Mouse (Mus musculus) ES-Bruce4 (cell line): ENCODE results near the gene B3gnt4. TPM values are rescaled to one million over a fixed set of nuclear protein-coding genes. Genes with fewer than 3 reads are reported as not detected.

ENCODE experiments used
- H3K27ac ChIP-seq: 2 replicates; pipeline ENCODE4 v1.5.1; 2012; ENCODE audit warnings: low read length, inconsistent platforms; ENCODE audit not compliant: insufficient read depth
- H3K27me3 ChIP-seq: 2 replicates; pipeline ENCODE4 v1.6.1; 2012; ENCODE audit warnings: mild to moderate bottlenecking, low read length, inconsistent platforms; ENCODE audit not compliant: control insufficient read depth, poor library complexity, insufficient read depth, severe bottlenecking
- H3K36me3 ChIP-seq: 2 replicates; pipeline ENCODE4 v1.6.1; 2012; ENCODE audit warnings: inconsistent platforms, mild to moderate bottlenecking, low read length, moderate library complexity; ENCODE audit not compliant: control insufficient read depth, poor library complexity, insufficient read depth, severe bottlenecking
- H3K4me1 ChIP-seq: one replicate; pipeline ENCODE4 v1.8.1; 2011; ENCODE audit warnings: low read length; ENCODE audit not compliant: control insufficient read depth, insufficient read depth
- H3K4me3 ChIP-seq: 2 replicates; pipeline ENCODE4 v1.5.1; 2011; ENCODE audit warnings: low read depth, mild to moderate bottlenecking, low read length
- H3K9ac ChIP-seq: 2 replicates; pipeline ENCODE4 v1.6.1; 2012; ENCODE audit warnings: low read depth, mild to moderate bottlenecking, inconsistent platforms; ENCODE audit not compliant: poor library complexity, severe bottlenecking
- H3K9me3 ChIP-seq: replicated peaks from 2 replicates; pipeline ENCODE4 v1.6.1; 2012; ENCODE audit warnings: mild to moderate bottlenecking, low read length, inconsistent platforms; ENCODE audit not compliant: control insufficient read depth, poor library complexity, insufficient read depth, severe bottlenecking
- CTCF ChIP-seq: IDR thresholded peaks from one replicate; pipeline ENCODE4 v1.8.1; 2011; ENCODE audit warnings: low read depth, low read length
- EP300 ChIP-seq: IDR thresholded peaks from 2 replicates; pipeline ENCODE4 v1.6.1; 2011; ENCODE audit warnings: low read depth, low read length; ENCODE audit not compliant: insufficient read depth
- POLR2A ChIP-seq: IDR thresholded peaks from one replicate; pipeline ENCODE4 v1.8.1; 2011; ENCODE audit warnings: low read length; ENCODE audit not compliant: insufficient read depth
- polyA plus RNA-seq: library from polyadenylated mRNA; stranded (reverse); fragments of >200 nt; gene quantifications from 2 replicates; pipeline ENCODE4 v1.2.4, GENCODE M21; 2011; ENCODE audit warnings: low read depth; ENCODE audit not compliant: missing spikeins, insufficient read depth, insufficient read length

B3gnt4 gene
- 0.85 and 1.7 TPM in 2 replicates for polyA plus RNA-seq

DNA sequence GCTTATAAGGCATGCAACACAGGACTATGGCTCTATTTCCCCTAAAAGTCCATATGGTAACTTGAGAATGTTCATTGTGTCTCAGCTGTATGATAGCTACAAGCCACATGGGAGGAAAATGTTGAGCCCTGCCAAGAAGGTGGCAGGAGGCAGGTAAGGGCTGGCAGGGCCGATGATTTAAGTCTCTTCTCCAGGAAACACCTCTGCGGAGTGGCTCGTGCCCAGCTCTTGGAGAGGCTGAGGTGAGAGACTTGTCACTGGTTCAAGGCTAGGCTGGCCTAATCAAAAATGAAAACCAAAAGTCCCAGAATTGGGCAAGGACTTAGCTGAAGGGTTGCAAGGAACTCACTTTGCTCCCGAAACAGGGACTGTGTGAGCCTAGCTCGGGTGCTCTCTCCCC is at the start of gene B3gnt4:
TSS of gene B3gnt4 (plus strand) at position 301 of the 400 bp plus-strand sequence.
- H3K4me3 ChIP-seq, result no peak within 1 kb of the TSS
- TF ChIP-seq EP300 (no peak), CTCF (no peak), POLR2A (no peak)
- peaks cover 7% of the 10 kb centered on the region for H3K4me1 ChIP-seq
- no peak within 1 kb of the TSS for H3K27ac ChIP-seq
- H3K9me3 ChIP-seq, result no peaks in the 10 kb centered on the region
- no peaks in the 10 kb centered on the region for H3K27me3 ChIP-seq
- H3K9ac ChIP-seq, result no peak within 1 kb of the TSS
- H3K36me3 ChIP-seq, result peaks cover under 1% of the 10 kb centered on the region; the same call in 1 of the 2 replicates

DNA sequence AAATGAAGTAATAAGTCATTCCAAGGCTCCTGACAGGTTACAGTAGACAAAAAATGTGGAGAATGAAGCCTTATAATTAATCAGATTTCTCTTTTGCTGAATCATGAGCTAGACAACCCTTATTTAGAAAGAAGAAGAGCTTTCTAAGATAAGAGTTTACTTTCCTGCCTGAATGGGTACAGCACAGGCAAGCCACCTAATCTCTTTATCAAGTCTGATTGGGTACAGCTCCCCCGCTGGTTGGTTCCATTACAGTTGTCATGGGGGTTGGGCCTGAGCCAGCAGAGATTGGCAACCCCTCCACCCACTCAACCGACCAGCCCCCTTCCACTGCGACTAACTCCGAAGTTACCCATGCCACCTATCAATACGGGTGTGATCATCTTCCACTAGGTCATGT is 48.8 kb upstream of the B3gnt4 start:
- Histone ChIP-seq H3K9me3 (no peaks in the 10 kb centered on the region), H3K9ac (no peak overlapping the region), H3K27me3 (no peaks in the 10 kb centered on the region), H3K4me3 (no peak overlapping the region), H3K36me3 (no peaks in the 10 kb centered on the region), H3K4me1 (no peaks in the 10 kb centered on the region), H3K27ac (no peak overlapping the region)
- TF ChIP-seq POLR2A (no peak), CTCF (no peak), EP300 (no peak)

DNA sequence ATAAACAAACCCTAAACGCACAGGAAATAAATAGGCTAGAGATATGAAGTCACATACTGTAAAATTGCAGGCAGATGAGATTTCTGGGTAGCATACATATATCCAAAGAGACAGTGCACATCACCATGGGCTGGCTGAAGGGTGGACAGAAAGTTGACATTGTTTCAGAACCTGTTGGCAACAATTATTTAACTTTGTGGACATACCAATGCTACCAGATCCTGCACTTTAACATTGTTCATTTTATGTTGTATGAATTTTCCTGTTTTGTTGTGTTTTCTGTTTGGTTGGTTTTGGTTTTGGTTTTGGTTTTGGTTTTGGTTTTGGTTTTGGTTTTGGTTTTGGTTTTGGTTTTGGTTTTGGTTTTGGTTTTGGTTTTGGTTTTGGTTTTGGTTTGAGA is 45.6 kb upstream of the B3gnt4 start:
- no peaks in the 10 kb centered on the region for H3K4me1 ChIP-seq
- no peaks in the 10 kb centered on the region for H3K9me3 ChIP-seq
- TF ChIP-seq CTCF (no peak), EP300 (no peak), POLR2A (no peak)

DNA sequence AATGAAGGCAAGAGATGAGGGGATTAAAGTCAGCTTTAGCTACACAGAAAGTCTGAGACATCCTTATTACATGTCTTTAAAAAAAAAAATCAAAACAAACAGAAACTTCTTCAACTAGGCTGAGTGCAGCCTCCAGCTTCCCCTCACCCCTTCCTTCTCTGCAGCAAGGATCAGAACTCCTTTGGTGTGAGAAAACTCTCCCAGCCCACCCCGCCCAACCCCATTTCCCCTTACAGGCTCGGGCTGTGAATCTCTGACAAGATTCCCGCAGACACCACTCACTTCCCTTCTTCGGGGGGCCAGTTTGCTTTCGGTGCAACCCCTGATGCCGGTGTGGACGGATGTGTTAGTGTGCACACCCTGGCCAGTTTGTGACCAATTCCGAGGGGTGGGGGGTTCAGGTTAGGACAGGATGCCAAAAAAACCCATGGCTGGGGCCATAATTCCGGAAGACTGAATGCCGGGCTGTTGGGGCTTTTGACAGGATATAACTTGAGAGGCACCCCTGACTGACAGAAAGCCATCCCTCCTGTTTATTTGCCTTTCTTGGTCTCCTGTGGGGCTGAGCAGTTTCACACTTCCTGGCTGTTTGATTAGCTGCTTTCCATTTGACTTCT is 39.4 kb upstream of the B3gnt4 start:
- no peaks in the 10 kb centered on the region for H3K4me1 ChIP-seq
- TF ChIP-seq CTCF, result no peak
- no peak overlapping the region for H3K4me3 ChIP-seq
- H3K9me3 ChIP-seq, result no peaks in the 10 kb centered on the region
- no peak overlapping the region for H3K27ac ChIP-seq
- H3K9ac ChIP-seq, result no peak overlapping the region
- H3K27me3 ChIP-seq, result no peaks in the 10 kb centered on the region; the same call in 1 of the 2 replicates
- no peaks in the 10 kb centered on the region for H3K36me3 ChIP-seq

More for the DNA sequence above, 45.6 kb upstream of the B3gnt4 start:
- no peak overlapping the region for H3K9ac ChIP-seq
- H3K36me3 ChIP-seq, result no peaks in the 10 kb centered on the region
- no peak overlapping the region for H3K4me3 ChIP-seq
- H3K27ac ChIP-seq, result no peak overlapping the region
- no peaks in the 10 kb centered on the region; the same call in 1 of the 2 replicates for H3K27me3 ChIP-seq

DNA sequence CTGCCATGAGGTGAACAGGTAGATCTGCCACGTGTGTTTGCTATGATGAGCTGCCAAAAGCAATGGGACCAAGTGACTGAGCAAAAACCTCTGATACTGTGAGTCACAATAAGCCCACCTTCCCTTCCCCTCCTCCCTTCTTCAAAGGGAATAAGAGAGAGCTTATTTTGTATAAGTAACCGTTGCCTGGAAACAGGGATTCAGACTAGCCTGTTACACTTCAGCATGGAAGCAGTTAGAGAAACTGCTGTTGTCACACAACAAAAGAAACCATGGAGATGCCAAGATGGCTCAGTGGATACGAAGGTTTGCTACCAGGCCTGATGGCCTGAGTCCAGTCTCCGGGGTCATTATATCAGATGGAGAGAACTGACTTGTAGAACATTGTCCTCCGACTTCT is 36.4 kb upstream of the B3gnt4 start:
- Histone ChIP-seq H3K9me3 (no peaks in the 10 kb centered on the region), H3K9ac (no peak overlapping the region), H3K4me1 (no peaks in the 10 kb centered on the region), H3K27me3 (no peaks in the 10 kb centered on the region; the same call in 1 of the 2 replicates), H3K4me3 (no peak overlapping the region), H3K36me3 (no peaks in the 10 kb centered on the region), H3K27ac (no peak overlapping the region)
- TF ChIP-seq POLR2A (no peak), CTCF (no peak), EP300 (no peak)

DNA sequence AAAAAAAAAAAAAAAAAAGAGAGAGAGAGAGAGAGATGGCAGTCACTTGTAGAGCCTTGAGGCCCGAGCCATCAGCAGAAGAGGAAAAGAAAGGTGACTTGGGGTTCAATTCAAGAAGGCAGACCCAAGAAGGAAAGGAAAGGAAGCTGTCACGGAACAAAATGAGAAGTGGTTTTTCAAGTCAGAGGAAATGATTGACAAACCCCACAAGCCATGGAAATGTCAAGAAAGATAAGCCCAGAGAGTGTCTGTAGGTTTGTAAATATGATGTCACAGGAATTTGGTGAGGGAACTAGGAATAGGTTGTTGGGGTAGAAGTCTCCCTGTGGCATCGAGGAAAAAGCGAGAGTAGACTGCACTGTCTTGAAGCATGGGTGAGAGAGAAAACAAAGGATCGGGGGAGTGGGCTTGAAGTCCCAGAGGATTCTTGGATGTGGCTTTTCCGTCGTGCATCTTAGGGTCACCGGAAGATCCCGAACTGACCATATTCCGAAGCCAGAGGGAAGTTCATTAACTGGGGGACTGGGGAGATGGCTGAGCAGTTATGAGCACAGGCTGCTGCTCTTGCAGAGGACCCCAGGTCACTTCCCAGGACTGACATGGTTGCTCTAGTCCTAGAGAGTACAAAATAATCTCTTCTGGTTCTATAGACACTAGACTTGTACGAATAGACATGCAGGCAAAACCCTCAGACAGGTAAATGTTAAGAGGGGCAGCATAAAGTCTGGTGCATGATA is 22.4 kb upstream of the B3gnt4 start:
- no peaks in the 10 kb centered on the region for H3K27me3 ChIP-seq
- H3K9me3 ChIP-seq, result no peaks in the 10 kb centered on the region
- H3K9ac ChIP-seq, result no peak overlapping the region
- no peak for TF ChIP-seq POLR2A
- TF ChIP-seq CTCF, result no peak
- no peak for TF ChIP-seq EP300
- H3K27ac ChIP-seq, result no peak overlapping the region
- no peaks in the 10 kb centered on the region for H3K36me3 ChIP-seq
- H3K4me3 ChIP-seq, result no peak overlapping the region
- H3K4me1 ChIP-seq, result no peaks in the 10 kb centered on the region
